Mouse (Mus musculus): ENCODE data around the gene Gm10563. TPM values are rescaled to one million over a fixed set of nuclear protein-coding genes. Genes with fewer than 3 reads are reported as not detected.

Gene Gm10563
- polyA plus RNA-seq, 1 experiment from 2014 or later: not detected

GRCm38 (mm10) chr4:155652283-155653085, 7.3 kb upstream of the Gm10563 start:
- Histone ChIP-seq H3K4me3 (peak overlapping the region; percentile 55), H3K27me3 (replicated peaks) (peaks cover 34% of the 10 kb centered on the region), H3K27ac (ENCODE audit: poor library complexity, severe bottlenecking) (peak overlapping the region; percentile 78), H3K4me1 (replicated peaks) (peaks cover 52% of the 10 kb centered on the region), H3K9ac (peak overlapping the region; percentile 78), H3K9me3 (replicated peaks) (no peaks in the 10 kb centered on the region), H3K4me2 (peak overlapping the region; percentile 83), H3K36me3 (peaks cover 56% of the 10 kb centered on the region)
- 20% methylated on average over 36 of the region's 36 CpGs for WGBS
- ATAC-seq (ENCODE audit: insufficient number of reproducible peaks, low FRiP score): no peak; the same call in 1 of the 2 replicates

- peak; percentile 38; the same call in 1 of the 2 replicates for ATAC-seq (ENCODE audit: insufficient number of reproducible peaks, low FRiP score)
- H3K4me3 ChIP-seq: peak overlapping the region; percentile 55
- peaks cover 29% of the 10 kb centered on the region for H3K27me3 ChIP-seq (replicated peaks)
- H3K4me2 ChIP-seq: peak overlapping the region; percentile 83
- H3K4me1 ChIP-seq (replicated peaks): peaks cover 52% of the 10 kb centered on the region
- 51% methylated on average over 15 of the region's 15 CpGs for WGBS
- peaks cover 55% of the 10 kb centered on the region for H3K36me3 ChIP-seq
- peak overlapping the region; percentile 78 for H3K9ac ChIP-seq
- H3K27ac ChIP-seq (ENCODE audit: poor library complexity, severe bottlenecking): peak overlapping the region; percentile 78
- H3K9me3 ChIP-seq (replicated peaks): no peaks in the 10 kb centered on the region
Observed at GRCm38 (mm10) chr4:155651553-155652269, 6.5 kb upstream of the Gm10563 start.

- H3K4me1 ChIP-seq (replicated peaks): peaks cover 40% of the 10 kb centered on the region
- no peak overlapping the region for H3K4me2 ChIP-seq
- ATAC-seq (ENCODE audit: insufficient number of reproducible peaks, low FRiP score): no peak
- H3K36me3 ChIP-seq: peaks cover 58% of the 10 kb centered on the region
- no peak overlapping the region for H3K9ac ChIP-seq
- no peaks in the 10 kb centered on the region for H3K9me3 ChIP-seq (replicated peaks)
- H3K27me3 ChIP-seq (replicated peaks): 0 out of 2 replicates have a peak, but pooled peaks cover 7% of the 10 kb centered on the region
- no peak overlapping the region for H3K27ac ChIP-seq (ENCODE audit: poor library complexity, severe bottlenecking)
- 93% methylated on average over 11 of the region's 11 CpGs for WGBS
- H3K4me3 ChIP-seq: no peak overlapping the region
Observed at GRCm38 (mm10) chr4:155649355-155649754, 4.1 kb upstream of the Gm10563 start.

GRCm38 (mm10) chr4:155645721-155646120, 513 bp upstream of the Gm10563 start:
- WGBS: 85% methylated on average over 5 of the region's 5 CpGs
- no peak overlapping the region for H3K4me2 ChIP-seq
- H3K27ac ChIP-seq (ENCODE audit: poor library complexity, severe bottlenecking): no peak overlapping the region
- H3K9me3 ChIP-seq (replicated peaks): no peaks in the 10 kb centered on the region
- no peak for ATAC-seq (ENCODE audit: insufficient number of reproducible peaks, low FRiP score)
- H3K36me3 ChIP-seq: peaks cover 85% of the 10 kb centered on the region
- H3K4me1 ChIP-seq (replicated peaks): peaks cover 6% of the 10 kb centered on the region
- no peaks in the 10 kb centered on the region for H3K27me3 ChIP-seq (replicated peaks)
- no peak overlapping the region for H3K4me3 ChIP-seq
- no peak overlapping the region for H3K9ac ChIP-seq

- H3K27ac ChIP-seq (ENCODE audit: poor library complexity, severe bottlenecking): no peak overlapping the region
- H3K27me3 ChIP-seq (replicated peaks): no peaks in the 10 kb centered on the region
- 95% methylated on average over 1 of the region's 1 CpGs for WGBS
- peaks cover 80% of the 10 kb centered on the region for H3K36me3 ChIP-seq
- no peaks in the 10 kb centered on the region for H3K4me1 ChIP-seq (replicated peaks)
- H3K9me3 ChIP-seq (replicated peaks): no peaks in the 10 kb centered on the region
- H3K4me3 ChIP-seq: no peak overlapping the region
- ATAC-seq (ENCODE audit: insufficient number of reproducible peaks, low FRiP score): no peak
- H3K4me2 ChIP-seq: no peak overlapping the region
- H3K9ac ChIP-seq: no peak overlapping the region
Observed at GRCm38 (mm10) chr4:155643531-155643930, 1.7 kb downstream of the Gm10563 start.

- Histone ChIP-seq H3K27ac (ENCODE audit: poor library complexity, severe bottlenecking) (no peak overlapping the region), H3K9ac (no peak overlapping the region), H3K27me3 (replicated peaks) (no peaks in the 10 kb centered on the region), H3K4me2 (no peak overlapping the region), H3K4me1 (replicated peaks) (no peaks in the 10 kb centered on the region), H3K4me3 (no peak overlapping the region), H3K9me3 (replicated peaks) (no peaks in the 10 kb centered on the region), H3K36me3 (peaks cover 87% of the 10 kb centered on the region)
- no peak for ATAC-seq (ENCODE audit: insufficient number of reproducible peaks, low FRiP score)
Observed at GRCm38 (mm10) chr4:155635766-155636499, 9.3 kb downstream of the Gm10563 start.

GRCm38 (mm10) chr4:155630267-155630666, 14.9 kb downstream of the Gm10563 start:
- ATAC-seq (ENCODE audit: insufficient number of reproducible peaks, low FRiP score): no peak
- Histone ChIP-seq H3K27me3 (replicated peaks) (no peaks in the 10 kb centered on the region), H3K36me3 (peaks cover 74% of the 10 kb centered on the region), H3K27ac (ENCODE audit: poor library complexity, severe bottlenecking) (no peak overlapping the region), H3K4me3 (no peak overlapping the region), H3K4me2 (no peak overlapping the region), H3K9ac (no peak overlapping the region), H3K9me3 (replicated peaks) (no peaks in the 10 kb centered on the region), H3K4me1 (replicated peaks) (no peaks in the 10 kb centered on the region)
- 84% methylated on average over 6 of the region's 6 CpGs for WGBS

- Histone ChIP-seq H3K27ac (ENCODE audit: poor library complexity, severe bottlenecking) (peak within 1 kb of the TSS; percentile 83), H3K27me3 (replicated peaks) (no peaks in the 10 kb centered on the region), H3K4me3 (peak within 1 kb of the TSS; percentile 94), H3K4me2 (peak within 1 kb of the TSS; percentile 80), H3K4me1 (replicated peaks) (peaks cover 3% of the 10 kb centered on the region), H3K9me3 (replicated peaks) (no peaks in the 10 kb centered on the region), H3K36me3 (peaks cover 53% of the 10 kb centered on the region), H3K9ac (peak within 1 kb of the TSS; percentile 90)
- peak; percentile 100 for ATAC-seq (ENCODE audit: insufficient number of reproducible peaks, low FRiP score)
- under 1% methylated on average over 84 of the region's 84 CpGs for WGBS
Observed at GRCm38 (mm10) chr4:155624338-155625291, 20.6 kb downstream of the Gm10563 start, which contains the start of gene Cdk11b. Gene Cdk11b (plus strand): TSS chr4:155624854.

- WGBS: 83% methylated on average over 5 of the region's 5 CpGs
- no peaks in the 10 kb centered on the region for H3K27me3 ChIP-seq (replicated peaks)
- H3K27ac ChIP-seq (ENCODE audit: poor library complexity, severe bottlenecking): no peak overlapping the region
- no peaks in the 10 kb centered on the region for H3K9me3 ChIP-seq (replicated peaks)
- 0 out of 2 replicates have a peak, but pooled peaks have one; percentile 33 for ATAC-seq (ENCODE audit: insufficient number of reproducible peaks, low FRiP score)
- H3K9ac ChIP-seq: no peak overlapping the region
- H3K4me1 ChIP-seq (replicated peaks): no peaks in the 10 kb centered on the region
- no peak overlapping the region for H3K4me2 ChIP-seq
- H3K4me3 ChIP-seq: no peak overlapping the region
- H3K36me3 ChIP-seq: peaks cover 84% of the 10 kb centered on the region
Observed at GRCm38 (mm10) chr4:155618321-155618720, 26.9 kb downstream of the Gm10563 start.

- H3K9me3 ChIP-seq (replicated peaks): no peaks in the 10 kb centered on the region
- H3K4me2 ChIP-seq: no peak overlapping the region
- 92% methylated on average over 3 of the region's 3 CpGs for WGBS
- no peak overlapping the region for H3K27ac ChIP-seq (ENCODE audit: poor library complexity, severe bottlenecking)
- peaks cover 80% of the 10 kb centered on the region for H3K36me3 ChIP-seq
- no peak overlapping the region for H3K4me3 ChIP-seq
- H3K27me3 ChIP-seq (replicated peaks): no peaks in the 10 kb centered on the region
- no peak overlapping the region for H3K9ac ChIP-seq
- H3K4me1 ChIP-seq (replicated peaks): no peaks in the 10 kb centered on the region
- ATAC-seq (ENCODE audit: insufficient number of reproducible peaks, low FRiP score): no peak
Observed at GRCm38 (mm10) chr4:155613264-155613663, 31.9 kb downstream of the Gm10563 start.

Data from heart, embryonic 12.5 days (tissue).